Mouse (Mus musculus): ENCODE results near the gene Rplp2.

Gene Rplp2

GRCm38 (mm10) chr7:141430585-141431240 is 16.5 kb upstream of the Rplp2 start:
- no peak for DNase-seq (ENCODE audit: low spot score)

- DNase-seq (ENCODE audit: low spot score): no peak
Measured at GRCm38 (mm10) chr7:141431434-141432185, 15.6 kb upstream of the Rplp2 start.

- no peak for DNase-seq (ENCODE audit: low spot score)
Measured at GRCm38 (mm10) chr7:141432186-141432611, 15.0 kb upstream of the Rplp2 start.

GRCm38 (mm10) chr7:141432741-141433516 is 14.2 kb upstream of the Rplp2 start:
- DNase-seq (ENCODE audit: low spot score): no peak

- no peak for DNase-seq (ENCODE audit: low spot score)
Measured at GRCm38 (mm10) chr7:141433517-141434400, 13.4 kb upstream of the Rplp2 start.

- DNase-seq (ENCODE audit: low spot score): no peak
Measured at GRCm38 (mm10) chr7:141434464-141434863, 12.7 kb upstream of the Rplp2 start.

- no peak for DNase-seq (ENCODE audit: low spot score)
Measured at GRCm38 (mm10) chr7:141435129-141435855, 11.9 kb upstream of the Rplp2 start.

GRCm38 (mm10) chr7:141435856-141436522 is 11.2 kb upstream of the Rplp2 start:
- DNase-seq (ENCODE audit: low spot score): no peak

- no peak for DNase-seq (ENCODE audit: low spot score)
Measured at GRCm38 (mm10) chr7:141436523-141436892, 10.7 kb upstream of the Rplp2 start.

GRCm38 (mm10) chr7:141437178-141438120 is 9.7 kb upstream of the Rplp2 start, which contains the start of gene Slc25a22:
Gene Slc25a22 (minus strand): TSS chr7:141437892.
- no peak for DNase-seq (ENCODE audit: low spot score)

GRCm38 (mm10) chr7:141438201-141438968 is 8.8 kb upstream of the Rplp2 start:
- DNase-seq (ENCODE audit: low spot score): no peak

GRCm38 (mm10) chr7:141439140-141439679 is 8.0 kb upstream of the Rplp2 start:
- no peak for DNase-seq (ENCODE audit: low spot score)

- DNase-seq (ENCODE audit: low spot score): no peak
Measured at GRCm38 (mm10) chr7:141439811-141440210, 7.4 kb upstream of the Rplp2 start.

- DNase-seq (ENCODE audit: low spot score): no peak
Measured at GRCm38 (mm10) chr7:141440613-141441012, 6.6 kb upstream of the Rplp2 start.

GRCm38 (mm10) chr7:141441460-141441859 is 5.7 kb upstream of the Rplp2 start:
- DNase-seq (ENCODE audit: low spot score): no peak

GRCm38 (mm10) chr7:141442199-141442598 is 5.0 kb upstream of the Rplp2 start:
- DNase-seq (ENCODE audit: low spot score): no peak

GRCm38 (mm10) chr7:141443081-141443821 is 3.9 kb upstream of the Rplp2 start:
- no peak for DNase-seq (ENCODE audit: low spot score)

- DNase-seq (ENCODE audit: low spot score): no peak
Measured at GRCm38 (mm10) chr7:141443828-141444237, 3.3 kb upstream of the Rplp2 start, which contains the start of gene Pidd1. Gene Pidd1 (minus strand): TSS chr7:141444025.

Data from layer of hippocampus, adult 9-10 months (tissue).